Mouse (Mus musculus): ENCODE measurements around the gene Gstm4.

- TF ChIP-seq SIN3A (IDR thresholded peaks at IDR 0.05; ENCODE audit: low read length): no peak
- TF ChIP-seq JUND (conservative IDR thresholded peaks at IDR 0.05; ENCODE audit: low read depth, low read length): no peak
- no peak for TF ChIP-seq CTCF (conservative IDR thresholded peaks at IDR 0.05 in 1 of 2, IDR thresholded peaks at IDR 0.05 in 1 of 2; ENCODE audit: low read depth in 2 of 2, low read length in 2 of 2)
- TF ChIP-seq MXI1 (IDR thresholded peaks at IDR 0.05; ENCODE audit: low read depth, low read length): no peak
- no peak for TF ChIP-seq POLR2AphosphoS2 (IDR thresholded peaks at IDR 0.05; ENCODE audit: low read depth, low read length)
- TF ChIP-seq POLR2A (IDR thresholded peaks at IDR 0.05; ENCODE audit: low read depth, low read length): no peak
- TF ChIP-seq ZMIZ1 (IDR thresholded peaks at IDR 0.05; ENCODE audit: low read depth, low read length): no peak
- TF ChIP-seq TCF12 (IDR thresholded peaks at IDR 0.05; ENCODE audit: low read depth, low read length): no peak
- no peak for TF ChIP-seq EP300 (IDR thresholded peaks at IDR 0.05; ENCODE audit: low read length)
- TF ChIP-seq CHD1 (IDR thresholded peaks at IDR 0.05; ENCODE audit: low read depth, low read length): no peak
- TF ChIP-seq ZKSCAN1 (IDR thresholded peaks at IDR 0.05; ENCODE audit: borderline replicate concordance, low read depth, low read length): no peak
- no peak for TF ChIP-seq CHD2 (IDR thresholded peaks at IDR 0.05; ENCODE audit: low read length)
- no peak for TF ChIP-seq JUN (IDR thresholded peaks at IDR 0.05; ENCODE audit: insufficient read depth, low read depth, low read length)
- no peak for TF ChIP-seq ZC3H11A (IDR thresholded peaks at IDR 0.05; ENCODE audit: low read depth, low read length)
These were observed 20.9 kb upstream of the Gstm4 start for GRCm38 (mm10) chr3:108065551-108065950.
